Mouse (Mus musculus): ENCODE results near the gene Dusp1. TPM values are rescaled to one million over a fixed set of nuclear protein-coding genes. Genes with fewer than 3 reads are reported as not detected.

The Dusp1 gene
- polyA plus RNA-seq, 1 experiment from 2014 or later = 35.7 TPM

- Histone ChIP-seq H3K27ac (ENCODE audit: low read depth, low read length) (no peak overlapping the region), H3K9ac (ENCODE audit: low read length) (no peak overlapping the region), H3K4me1 (replicated peaks; ENCODE audit: control insufficient read depth, insufficient read depth, low read length) (no peaks in the 10 kb centered on the region; the same call in 1 of the 2 replicates), H3K9me3 (ENCODE audit: control insufficient read depth, low read length) (no peaks in the 10 kb centered on the region), H3K27me3 (ENCODE audit: control insufficient read depth, insufficient read depth, low read length) (no peaks in the 10 kb centered on the region), H3K4me2 (ENCODE audit: low read depth, low read length, severe bottlenecking) (no peak overlapping the region), H3K36me3 (ENCODE audit: control insufficient read depth, insufficient read depth, low read length) (no peaks in the 10 kb centered on the region), H3K4me3 (ENCODE audit: low read depth, low read length) (no peak overlapping the region)
- 95% methylated on average over 3 of the region's 3 CpGs for WGBS
- no peak for DNase-seq (ENCODE audit: low spot score)
- no peak for ATAC-seq (replicated peaks; ENCODE audit: low FRiP score)
Measured at GRCm38 (mm10) chr17:26580873-26581401, 19.0 kb upstream of the Dusp1 start.

DNA sequence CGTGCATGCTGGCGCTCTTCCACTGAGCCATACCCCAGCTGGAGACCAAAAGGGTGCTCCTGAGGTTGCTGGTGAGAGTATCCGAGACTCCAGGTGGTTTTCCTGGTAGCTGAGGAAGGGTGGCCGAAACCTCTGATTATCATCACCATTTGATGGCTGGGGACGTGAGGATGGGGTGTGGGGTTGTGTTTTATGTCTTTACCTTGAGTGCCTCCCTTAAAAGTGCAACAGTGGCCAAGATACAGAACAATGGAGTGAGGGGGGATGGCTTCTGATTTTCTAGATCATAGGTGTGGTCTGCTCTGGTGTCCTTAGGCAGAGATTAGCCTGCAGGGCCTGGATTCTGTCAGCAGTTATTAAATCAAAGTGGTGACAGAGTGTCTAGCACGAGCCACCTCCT, 17.5 kb upstream of the Dusp1 start:
- no peak overlapping the region for H3K27ac ChIP-seq (ENCODE audit: low read depth, low read length)
- no peak overlapping the region for H3K4me3 ChIP-seq (ENCODE audit: low read depth, low read length)
- no peak for DNase-seq (ENCODE audit: low spot score)
- ATAC-seq (replicated peaks; ENCODE audit: low FRiP score) = no peak
- H3K27me3 ChIP-seq (ENCODE audit: control insufficient read depth, insufficient read depth, low read length) = no peaks in the 10 kb centered on the region
- H3K4me1 ChIP-seq (replicated peaks; ENCODE audit: control insufficient read depth, insufficient read depth, low read length) = no peaks in the 10 kb centered on the region; the same call in 1 of the 2 replicates
- no peak overlapping the region for H3K4me2 ChIP-seq (ENCODE audit: low read depth, low read length, severe bottlenecking)
- 91% methylated on average over 6 of the region's 6 CpGs for WGBS
- H3K9me3 ChIP-seq (ENCODE audit: control insufficient read depth, low read length) = no peaks in the 10 kb centered on the region
- H3K9ac ChIP-seq (ENCODE audit: low read length) = no peak overlapping the region
- no peaks in the 10 kb centered on the region for H3K36me3 ChIP-seq (ENCODE audit: control insufficient read depth, insufficient read depth, low read length)

DNA sequence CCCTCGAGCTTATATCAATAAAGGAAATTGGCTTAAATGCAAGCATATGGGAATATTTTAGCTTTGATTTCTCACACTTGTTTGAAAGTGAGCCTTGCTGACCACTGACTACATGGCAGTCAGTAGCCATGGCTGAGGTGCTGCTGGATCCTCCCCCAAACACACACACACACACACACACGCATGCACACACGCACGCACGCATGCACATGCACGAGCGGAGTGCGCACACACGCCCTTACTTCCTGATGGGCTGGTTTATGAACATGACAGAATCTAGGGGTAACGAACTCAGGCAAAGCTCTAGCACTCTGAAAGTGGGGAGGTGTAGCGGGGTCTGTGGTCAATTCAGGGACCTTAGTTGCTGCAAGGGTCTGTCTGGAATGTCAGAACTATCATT, 16.8 kb upstream of the Dusp1 start:
- 95% methylated on average over 11 of the region's 11 CpGs for WGBS
- H3K4me2 ChIP-seq (ENCODE audit: low read depth, low read length, severe bottlenecking) = no peak overlapping the region
- no peaks in the 10 kb centered on the region for H3K9me3 ChIP-seq (ENCODE audit: control insufficient read depth, low read length)
- ATAC-seq (replicated peaks; ENCODE audit: low FRiP score) = no peak
- no peak for DNase-seq (ENCODE audit: low spot score)
- no peak overlapping the region for H3K27ac ChIP-seq (ENCODE audit: low read depth, low read length)
- no peaks in the 10 kb centered on the region for H3K4me1 ChIP-seq (replicated peaks; ENCODE audit: control insufficient read depth, insufficient read depth, low read length)
- no peak overlapping the region for H3K9ac ChIP-seq (ENCODE audit: low read length)
- no peak overlapping the region for H3K4me3 ChIP-seq (ENCODE audit: low read depth, low read length)
- no peaks in the 10 kb centered on the region for H3K36me3 ChIP-seq (ENCODE audit: control insufficient read depth, insufficient read depth, low read length)
- no peaks in the 10 kb centered on the region for H3K27me3 ChIP-seq (ENCODE audit: control insufficient read depth, insufficient read depth, low read length)

DNA sequence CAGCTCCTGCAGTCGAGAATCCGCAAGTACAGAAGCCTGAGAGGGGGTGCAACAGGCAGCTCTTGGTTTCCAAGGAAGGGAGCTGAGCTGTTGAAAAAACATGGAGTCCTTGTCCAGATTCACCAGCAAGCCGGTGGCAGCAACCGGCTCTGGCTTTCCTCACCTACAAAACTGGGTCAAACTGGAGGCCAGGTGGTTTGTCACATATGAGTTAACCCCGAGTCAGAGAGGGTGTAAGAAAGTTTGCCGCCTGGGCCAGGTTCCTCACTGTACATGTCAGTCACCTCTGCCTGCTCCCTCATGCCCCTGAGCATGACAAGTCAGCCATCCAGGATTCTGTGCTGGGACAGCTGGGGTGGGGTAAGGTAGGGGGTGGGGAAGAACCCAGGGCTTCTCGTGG, 16.2 kb upstream of the Dusp1 start:
- Histone ChIP-seq H3K36me3 (ENCODE audit: control insufficient read depth, insufficient read depth, low read length) (no peaks in the 10 kb centered on the region), H3K4me2 (ENCODE audit: low read depth, low read length, severe bottlenecking) (no peak overlapping the region), H3K9me3 (ENCODE audit: control insufficient read depth, low read length) (no peaks in the 10 kb centered on the region), H3K27me3 (ENCODE audit: control insufficient read depth, insufficient read depth, low read length) (no peaks in the 10 kb centered on the region), H3K4me1 (replicated peaks; ENCODE audit: control insufficient read depth, insufficient read depth, low read length) (no peaks in the 10 kb centered on the region), H3K9ac (ENCODE audit: low read length) (no peak overlapping the region), H3K4me3 (ENCODE audit: low read depth, low read length) (no peak overlapping the region), H3K27ac (ENCODE audit: low read depth, low read length) (no peak overlapping the region)
- DNase-seq (ENCODE audit: low spot score) = no peak
- no peak for ATAC-seq (replicated peaks; ENCODE audit: low FRiP score)
- WGBS = 93% methylated on average over 7 of the region's 7 CpGs

- Histone ChIP-seq H3K27me3 (ENCODE audit: control insufficient read depth, insufficient read depth, low read length) (no peaks in the 10 kb centered on the region), H3K4me1 (replicated peaks; ENCODE audit: control insufficient read depth, insufficient read depth, low read length) (no peaks in the 10 kb centered on the region), H3K4me3 (ENCODE audit: low read depth, low read length) (no peak overlapping the region), H3K9ac (ENCODE audit: low read length) (no peak overlapping the region), H3K9me3 (ENCODE audit: control insufficient read depth, low read length) (no peaks in the 10 kb centered on the region), H3K4me2 (ENCODE audit: low read depth, low read length, severe bottlenecking) (no peak overlapping the region), H3K36me3 (ENCODE audit: control insufficient read depth, insufficient read depth, low read length) (no peaks in the 10 kb centered on the region), H3K27ac (ENCODE audit: low read depth, low read length) (no peak overlapping the region)
- DNase-seq (ENCODE audit: low spot score) = no peak
- no peak for ATAC-seq (replicated peaks; ENCODE audit: low FRiP score)
- 92% methylated on average over 11 of the region's 11 CpGs for WGBS
Measured at GRCm38 (mm10) chr17:26577309-26577708, 15.4 kb upstream of the Dusp1 start.

DNA sequence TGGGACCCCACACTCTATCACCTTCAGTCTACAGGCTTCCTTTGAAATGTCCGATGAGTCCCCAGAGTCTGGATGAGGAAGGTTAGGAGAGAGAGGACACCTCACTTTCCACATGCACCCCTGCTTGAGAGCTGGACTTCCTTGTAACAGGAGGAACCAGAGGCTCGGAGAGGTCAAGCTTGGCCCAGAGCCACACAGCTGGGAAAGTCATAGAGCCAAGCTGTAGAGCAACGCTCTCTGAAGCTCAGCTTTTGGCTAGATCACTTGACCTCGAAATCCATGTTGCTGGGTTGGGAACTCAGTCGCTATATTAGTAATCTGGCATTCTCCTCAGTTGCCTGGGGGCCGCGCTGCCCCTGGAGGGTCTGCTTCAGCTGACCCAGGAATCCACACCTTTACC, 14.9 kb upstream of the Dusp1 start:
- 92% methylated on average over 7 of the region's 7 CpGs for WGBS
- Histone ChIP-seq H3K4me3 (ENCODE audit: low read depth, low read length) (no peak overlapping the region), H3K4me2 (ENCODE audit: low read depth, low read length, severe bottlenecking) (no peak overlapping the region), H3K27ac (ENCODE audit: low read depth, low read length) (no peak overlapping the region), H3K9me3 (ENCODE audit: control insufficient read depth, low read length) (no peaks in the 10 kb centered on the region), H3K36me3 (ENCODE audit: control insufficient read depth, insufficient read depth, low read length) (peaks cover under 1% of the 10 kb centered on the region; the same call in 1 of the 2 replicates), H3K9ac (ENCODE audit: low read length) (no peak overlapping the region), H3K27me3 (ENCODE audit: control insufficient read depth, insufficient read depth, low read length) (no peaks in the 10 kb centered on the region), H3K4me1 (replicated peaks; ENCODE audit: control insufficient read depth, insufficient read depth, low read length) (no peaks in the 10 kb centered on the region)
- ATAC-seq (replicated peaks; ENCODE audit: low FRiP score) (no peak), DNase-seq (ENCODE audit: low spot score) (no peak)

DNA sequence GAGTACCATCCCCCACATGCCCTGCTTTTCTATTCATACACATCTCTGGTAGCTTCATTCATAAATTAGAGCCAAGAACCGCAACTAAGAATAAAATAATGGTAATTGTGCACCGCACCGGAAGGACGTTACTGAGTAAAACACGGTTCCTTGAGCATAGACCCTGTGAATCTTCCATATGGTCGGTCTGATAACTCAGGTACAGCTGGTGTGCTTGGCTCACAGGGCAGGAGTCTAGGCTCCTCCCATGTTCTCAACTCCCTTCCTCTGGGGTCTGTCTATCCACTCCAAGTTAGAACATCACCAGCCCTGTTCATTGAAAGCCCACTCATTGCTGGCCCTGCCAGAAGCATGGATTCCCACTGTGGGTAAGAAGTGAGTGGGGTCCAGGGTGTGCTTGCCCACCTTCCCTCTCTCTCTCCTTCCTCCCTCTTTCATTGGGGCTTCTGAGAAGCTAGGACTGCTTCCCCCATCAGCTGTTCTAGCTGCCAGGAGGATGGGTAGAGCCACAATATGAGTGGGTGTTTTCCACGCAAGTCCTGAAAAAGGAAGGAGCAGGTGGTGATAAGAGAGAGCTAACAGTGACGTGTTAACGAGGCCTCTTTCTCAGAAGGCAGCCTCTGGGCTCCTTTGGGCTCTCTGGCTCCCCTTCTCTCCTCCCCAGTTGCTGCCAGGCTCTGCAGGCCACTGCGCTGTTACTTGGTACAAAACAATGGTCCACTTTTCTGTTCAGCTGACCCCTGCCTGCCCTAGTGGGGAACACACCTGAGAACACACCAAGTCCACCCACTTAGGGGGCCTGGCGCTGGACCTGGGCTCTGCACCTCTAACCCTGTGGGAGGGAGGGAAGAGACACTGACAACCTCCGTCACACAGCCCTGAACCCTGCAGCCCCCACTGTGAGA, 14.1 kb upstream of the Dusp1 start:
- no peak for DNase-seq (ENCODE audit: low spot score)
- Histone ChIP-seq H3K27ac (ENCODE audit: low read depth, low read length) (no peak overlapping the region), H3K36me3 (ENCODE audit: control insufficient read depth, insufficient read depth, low read length) (peaks cover 2% of the 10 kb centered on the region; the same call in 1 of the 2 replicates), H3K4me2 (ENCODE audit: low read depth, low read length, severe bottlenecking) (no peak overlapping the region), H3K9ac (ENCODE audit: low read length) (no peak overlapping the region), H3K4me1 (replicated peaks; ENCODE audit: control insufficient read depth, insufficient read depth, low read length) (no peaks in the 10 kb centered on the region), H3K9me3 (ENCODE audit: control insufficient read depth, low read length) (no peaks in the 10 kb centered on the region), H3K4me3 (ENCODE audit: low read depth, low read length) (no peak overlapping the region), H3K27me3 (ENCODE audit: control insufficient read depth, insufficient read depth, low read length) (no peaks in the 10 kb centered on the region)
- ATAC-seq (replicated peaks; ENCODE audit: low FRiP score) = no peak
- WGBS = 82% methylated on average over 12 of the region's 12 CpGs

GRCm38 (mm10) chr17:26574701-26575100, 12.8 kb upstream of the Dusp1 start:
- DNase-seq (ENCODE audit: low spot score) = no peak
- Histone ChIP-seq H3K36me3 (ENCODE audit: control insufficient read depth, insufficient read depth, low read length) (peaks cover 2% of the 10 kb centered on the region; the same call in 1 of the 2 replicates), H3K27me3 (ENCODE audit: control insufficient read depth, insufficient read depth, low read length) (no peaks in the 10 kb centered on the region), H3K9ac (ENCODE audit: low read length) (no peak overlapping the region), H3K4me1 (replicated peaks; ENCODE audit: control insufficient read depth, insufficient read depth, low read length) (no peaks in the 10 kb centered on the region), H3K4me3 (ENCODE audit: low read depth, low read length) (no peak overlapping the region), H3K9me3 (ENCODE audit: control insufficient read depth, low read length) (no peaks in the 10 kb centered on the region), H3K27ac (ENCODE audit: low read depth, low read length) (no peak overlapping the region), H3K4me2 (ENCODE audit: low read depth, low read length, severe bottlenecking) (no peak overlapping the region)
- ATAC-seq (replicated peaks; ENCODE audit: low FRiP score) = no peak
- WGBS = 92% methylated on average over 5 of the region's 5 CpGs
